Mouse (Mus musculus): ENCODE results near the gene Syn2. TPM values are rescaled to one million over a fixed set of nuclear protein-coding genes. Genes with fewer than 3 reads are reported as not detected.

Gene Syn2
- total RNA-seq, 1 experiment from 2014 or later: not detected

Other genes with a start within 250 kb of the Syn2 start
- gene Vgll4, start 164.9 kb upstream of the Syn2 start, total RNA-seq (2017): 39.9 and 40.6 TPM in 2 replicates
- gene Tamm41, start 97.0 kb upstream of the Syn2 start, total RNA-seq (2017): 61.3 and 68.6 TPM in 2 replicates
- gene Gm17482, start 92.4 kb downstream of the Syn2 start, total RNA-seq (2017): not detected in 2 replicates
- gene Timp4, start 117.3 kb downstream of the Syn2 start, total RNA-seq (2017): not detected in 2 replicates
- 1.5 TPM in 1 of 2 replicates, not detected in the other for gene Pparg, start 226.0 kb downstream of the Syn2 start, total RNA-seq (2017)